Mouse (Mus musculus) ES-Bruce4 (cell line): ENCODE data around the gene Vps37b. TPM values are rescaled to one million over a fixed set of nuclear protein-coding genes. Genes with fewer than 3 reads are reported as not detected.

Source experiments
- H3K27ac ChIP-seq: 2 replicates; pipeline ENCODE4 v1.5.1; 2012; ENCODE audit warnings: low read length, inconsistent platforms; ENCODE audit not compliant: insufficient read depth
- H3K27me3 ChIP-seq: 2 replicates; pipeline ENCODE4 v1.6.1; 2012; ENCODE audit warnings: mild to moderate bottlenecking, low read length, inconsistent platforms; ENCODE audit not compliant: control insufficient read depth, poor library complexity, insufficient read depth, severe bottlenecking
- H3K36me3 ChIP-seq: 2 replicates; pipeline ENCODE4 v1.6.1; 2012; ENCODE audit warnings: inconsistent platforms, mild to moderate bottlenecking, low read length, moderate library complexity; ENCODE audit not compliant: control insufficient read depth, poor library complexity, insufficient read depth, severe bottlenecking
- H3K4me1 ChIP-seq: one replicate; pipeline ENCODE4 v1.8.1; 2011; ENCODE audit warnings: low read length; ENCODE audit not compliant: control insufficient read depth, insufficient read depth
- H3K4me3 ChIP-seq: 2 replicates; pipeline ENCODE4 v1.5.1; 2011; ENCODE audit warnings: low read depth, mild to moderate bottlenecking, low read length
- H3K9ac ChIP-seq: 2 replicates; pipeline ENCODE4 v1.6.1; 2012; ENCODE audit warnings: low read depth, mild to moderate bottlenecking, inconsistent platforms; ENCODE audit not compliant: poor library complexity, severe bottlenecking
- H3K9me3 ChIP-seq: replicated peaks from 2 replicates; pipeline ENCODE4 v1.6.1; 2012; ENCODE audit warnings: mild to moderate bottlenecking, low read length, inconsistent platforms; ENCODE audit not compliant: control insufficient read depth, poor library complexity, insufficient read depth, severe bottlenecking
- CTCF ChIP-seq: IDR thresholded peaks from one replicate; pipeline ENCODE4 v1.8.1; 2011; ENCODE audit warnings: low read depth, low read length
- EP300 ChIP-seq: IDR thresholded peaks from 2 replicates; pipeline ENCODE4 v1.6.1; 2011; ENCODE audit warnings: low read depth, low read length; ENCODE audit not compliant: insufficient read depth
- POLR2A ChIP-seq: IDR thresholded peaks from one replicate; pipeline ENCODE4 v1.8.1; 2011; ENCODE audit warnings: low read length; ENCODE audit not compliant: insufficient read depth
- polyA plus RNA-seq: library from polyadenylated mRNA; stranded (reverse); fragments of >200 nt; gene quantifications from 2 replicates; pipeline ENCODE4 v1.2.4, GENCODE M21; 2011; ENCODE audit warnings: low read depth; ENCODE audit not compliant: missing spikeins, insufficient read depth, insufficient read length

Gene Vps37b
- polyA plus RNA-seq, 1 experiment, result 11.9 TPM

GRCm38 (mm10) chr5:124003375-124003774 lies 28.7 kb downstream of the Vps37b start:
- no peak overlapping the region for H3K27ac ChIP-seq
- H3K4me3 ChIP-seq, result no peak overlapping the region
- TF ChIP-seq EP300 (no peak), POLR2A (no peak), CTCF (no peak)
- no peaks in the 10 kb centered on the region for H3K36me3 ChIP-seq
- H3K9me3 ChIP-seq, result no peaks in the 10 kb centered on the region
- no peak overlapping the region for H3K9ac ChIP-seq
- no peaks in the 10 kb centered on the region for H3K4me1 ChIP-seq
- H3K27me3 ChIP-seq, result no peaks in the 10 kb centered on the region

DNA sequence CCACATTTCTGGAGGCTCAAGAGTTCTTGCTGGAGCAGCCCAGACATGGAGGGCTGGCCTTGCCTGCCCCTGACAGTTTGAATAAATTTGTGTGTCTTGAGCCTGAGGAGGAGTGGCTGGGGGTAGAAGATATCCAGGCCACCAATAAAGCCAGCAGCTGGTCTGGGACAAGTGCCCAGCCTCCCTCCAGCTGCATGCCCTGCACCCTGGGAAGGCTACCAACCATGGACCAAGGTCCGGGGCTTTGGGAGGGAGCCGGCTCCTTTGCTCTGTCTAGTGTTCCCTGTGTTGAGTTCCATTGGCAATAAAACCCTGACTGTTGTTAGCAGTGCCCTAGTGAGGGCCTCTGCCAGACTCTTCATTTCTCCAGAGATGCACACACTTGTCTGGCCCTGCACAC lies 29.2 kb downstream of the Vps37b start:
- Histone ChIP-seq H3K36me3 (no peaks in the 10 kb centered on the region), H3K27me3 (no peaks in the 10 kb centered on the region), H3K4me1 (no peaks in the 10 kb centered on the region), H3K9ac (no peak overlapping the region), H3K27ac (no peak overlapping the region), H3K9me3 (no peaks in the 10 kb centered on the region), H3K4me3 (no peak overlapping the region)
- TF ChIP-seq POLR2A (no peak), EP300 (no peak), CTCF (no peak)

GRCm38 (mm10) chr5:124001274-124001673 lies 30.8 kb downstream of the Vps37b start:
- Histone ChIP-seq H3K9me3 (no peaks in the 10 kb centered on the region), H3K36me3 (no peaks in the 10 kb centered on the region), H3K4me1 (no peaks in the 10 kb centered on the region), H3K27me3 (no peaks in the 10 kb centered on the region), H3K4me3 (no peak overlapping the region), H3K9ac (no peak overlapping the region), H3K27ac (no peak overlapping the region)
- TF ChIP-seq POLR2A (no peak), EP300 (no peak), CTCF (no peak)

DNA sequence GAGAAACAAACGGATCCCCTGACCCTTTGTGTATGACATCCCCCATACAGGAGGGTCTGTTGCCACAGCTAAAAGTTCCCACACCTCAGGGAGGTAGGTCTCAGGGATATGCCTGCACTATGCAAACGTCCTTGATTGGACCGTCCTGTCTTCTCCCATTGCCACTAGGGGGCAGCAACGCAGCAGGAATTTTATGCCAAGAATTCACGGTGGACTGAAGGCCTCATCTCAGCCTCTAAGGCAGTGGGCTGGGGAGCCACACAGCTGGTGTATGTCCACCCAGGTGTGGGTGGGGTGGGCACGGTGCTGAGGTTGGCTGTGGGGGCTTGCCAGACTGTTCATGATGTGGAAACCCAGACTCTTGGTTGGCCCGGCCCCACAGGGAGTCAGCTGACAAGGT lies 31.2 kb downstream of the Vps37b start:
- no peak overlapping the region for H3K9ac ChIP-seq

GRCm38 (mm10) chr5:123998370-123998769 lies 33.7 kb downstream of the Vps37b start:
- no peaks in the 10 kb centered on the region for H3K27me3 ChIP-seq
- H3K9ac ChIP-seq, result no peak overlapping the region
- H3K4me3 ChIP-seq, result no peak overlapping the region
- TF ChIP-seq EP300 (no peak), POLR2A (no peak), CTCF (no peak)
- H3K9me3 ChIP-seq, result no peaks in the 10 kb centered on the region
- no peaks in the 10 kb centered on the region for H3K36me3 ChIP-seq
- H3K27ac ChIP-seq, result no peak overlapping the region
- H3K4me1 ChIP-seq, result no peaks in the 10 kb centered on the region

More for the DNA sequence above, 31.2 kb downstream of the Vps37b start:
- Histone ChIP-seq H3K27me3 (no peaks in the 10 kb centered on the region), H3K4me1 (no peaks in the 10 kb centered on the region), H3K36me3 (no peaks in the 10 kb centered on the region), H3K27ac (no peak overlapping the region), H3K9me3 (no peaks in the 10 kb centered on the region), H3K4me3 (no peak overlapping the region)
- TF ChIP-seq EP300, result no peak
- peak; percentile 93 for TF ChIP-seq CTCF

DNA sequence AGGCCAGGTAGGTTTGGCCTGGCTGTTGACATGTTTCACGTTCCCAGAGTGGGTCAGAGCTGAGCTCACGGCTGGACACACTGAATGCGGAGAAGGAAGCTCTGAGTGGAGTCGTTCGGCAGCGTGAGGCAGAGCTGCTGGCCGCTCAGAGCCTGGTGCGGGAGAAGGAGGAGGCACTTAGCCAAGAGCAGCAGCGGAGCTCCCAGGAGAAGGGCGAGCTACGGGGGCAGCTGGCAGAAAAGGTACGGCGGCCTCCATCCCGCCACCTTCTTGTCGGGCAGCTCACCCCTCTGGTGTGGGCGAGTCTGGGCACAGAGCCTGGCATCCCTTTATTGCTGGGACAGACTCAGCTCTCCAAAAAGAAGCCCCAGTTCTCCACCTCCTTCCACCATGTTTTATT lies 34.3 kb downstream of the Vps37b start:
- TF ChIP-seq POLR2A (no peak), EP300 (no peak), CTCF (no peak)
- H3K9ac ChIP-seq, result no peak overlapping the region
- no peak overlapping the region for H3K27ac ChIP-seq

More for the DNA sequence above, 34.3 kb downstream of the Vps37b start:
- peak overlapping the region; percentile 18 for H3K4me3 ChIP-seq
- no peaks in the 10 kb centered on the region for H3K4me1 ChIP-seq
- no peaks in the 10 kb centered on the region for H3K9me3 ChIP-seq
- H3K27me3 ChIP-seq, result no peaks in the 10 kb centered on the region
- H3K36me3 ChIP-seq, result no peaks in the 10 kb centered on the region
